Mouse (Mus musculus) intestine, embryonic 14.5 days (tissue): ENCODE measurements around the gene Zdhhc5. TPM values are rescaled to one million over a fixed set of nuclear protein-coding genes. Genes with fewer than 3 reads are reported as not detected.
A peak's percentile ranks its signal among the peaks of the same experiment; 100 is the strongest.

Experiments used
- ATAC-seq: fragments of 200-750 bp; cut with Nextera tagmentation; replicated peaks from 2 replicates; pipeline ENCODE4 v1.8.0; 2017; ENCODE audit warnings: low read depth, moderate number of reproducible peaks, moderate TSS enrichment, moderate library complexity; ENCODE audit not compliant: low FRiP score, low TSS enrichment
- DNase-seq: peaks from one replicate; pipeline ENCODE4 v3.0.0-alpha.2; 2018; ENCODE audit warnings: low spot score
- H3K27ac ChIP-seq: fragments of 300-500 bp; sonication (generic); 2 replicates; pipeline ENCODE4 v1.5.1; 2014; ENCODE audit warnings: low read depth, mild to moderate bottlenecking, control low read depth
- H3K27me3 ChIP-seq: fragments of 300-500 bp; sonication (generic); replicated peaks from 2 replicates; pipeline ENCODE4 v1.6.1; 2014; ENCODE audit warnings: low read length, control low read depth; ENCODE audit not compliant: control insufficient read depth, insufficient read depth
- H3K36me3 ChIP-seq: fragments of 300-500 bp; sonication (generic); 2 replicates; pipeline ENCODE4 v1.6.1; 2014; ENCODE audit warnings: low read length, control low read depth; ENCODE audit not compliant: control insufficient read depth, insufficient read depth
- H3K4me1 ChIP-seq: fragments of 300-500 bp; sonication (generic); replicated peaks from 2 replicates; pipeline ENCODE4 v1.6.1; 2014; ENCODE audit warnings: low read length, control low read depth, mixed read lengths; ENCODE audit not compliant: control insufficient read depth, insufficient read depth
- H3K4me2 ChIP-seq: fragments of 300-500 bp; sonication (generic); 2 replicates; pipeline ENCODE4 v1.6.1; 2014; ENCODE audit warnings: low read length
- H3K4me3 ChIP-seq: fragments of 300-500 bp; sonication (generic); 2 replicates; pipeline ENCODE4 v1.5.1; 2014; ENCODE audit warnings: low read depth, low read length, control low read depth, mixed read lengths
- H3K9ac ChIP-seq: fragments of 300-500 bp; sonication (generic); 2 replicates; pipeline ENCODE4 v1.6.1; 2014; ENCODE audit warnings: mild to moderate bottlenecking, low read length
- H3K9me3 ChIP-seq: fragments of 300-500 bp; sonication (generic); 2 replicates; pipeline ENCODE4 v1.6.1; 2016; ENCODE audit warnings: low read length, control low read depth; ENCODE audit not compliant: control insufficient read depth
- WGBS: fragments of 180-500 bp; shearing (Covaris S2); extraction: QIAGEN DNeasy Blood & Tissue Kit; methylation state at CpG from one replicate; pipeline ENCODE4 v1.1.7; 2014; 5-methylcytosine and 5-hydroxymethylcytosine counted together
- polyA plus RNA-seq: library from polyadenylated mRNA; unstranded; fragments of >200 nt; fragmentation: Nextera tagmentation; extraction: Ambion mirVana; gene quantifications from 2 replicates; pipeline ENCODE4 v1.2.1, GENCODE M21; 2014

Zdhhc5 gene
- 30.0 and 30.7 TPM in 2 replicates for polyA plus RNA-seq

DNA sequence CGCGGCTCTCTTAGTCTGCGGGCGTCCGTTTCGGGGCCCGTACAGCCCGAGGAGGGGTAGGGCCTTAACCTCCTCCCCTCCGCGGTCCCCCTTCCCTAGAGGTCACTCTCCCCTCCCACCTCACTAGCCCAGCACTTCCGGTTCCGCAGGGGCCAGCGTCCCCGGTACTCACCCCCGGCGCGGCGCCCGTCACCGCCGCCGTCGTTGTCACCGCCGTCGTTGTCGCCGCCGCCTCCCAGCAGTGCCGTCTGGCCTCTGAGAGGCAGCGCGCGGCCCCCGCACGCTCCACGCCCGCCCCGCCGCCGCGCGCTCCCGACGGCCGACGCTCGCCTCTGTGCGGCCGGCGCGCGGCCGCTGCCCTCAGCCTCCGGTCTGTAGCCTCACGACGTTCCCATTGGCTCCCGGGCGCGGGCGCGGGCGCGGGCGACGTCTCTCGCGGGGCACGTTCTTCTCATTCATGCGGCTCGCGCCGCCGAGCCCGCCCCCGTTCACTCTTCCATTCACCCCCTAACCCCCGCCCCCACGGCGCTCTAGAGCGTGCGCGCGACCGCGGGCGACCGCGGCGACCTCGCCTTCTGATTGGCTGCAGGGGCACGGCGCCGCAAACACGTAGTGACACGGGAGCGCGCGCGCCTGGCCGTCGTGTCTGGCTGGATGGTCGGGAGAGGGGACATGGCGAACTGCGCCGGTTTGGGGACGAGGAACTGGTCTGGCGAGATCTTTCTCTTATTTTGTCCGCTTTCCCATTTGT is at the start of gene Zdhhc5:
Gene Zdhhc5, minus strand, starts transcription at position 370 of the 751 bp plus-strand sequence.
- Histone ChIP-seq H3K4me1 (peaks cover 8% of the 10 kb centered on the region), H3K27ac (peak within 1 kb of the TSS; percentile 90), H3K27me3 (no peaks in the 10 kb centered on the region), H3K4me3 (peak within 1 kb of the TSS; percentile 88), H3K9ac (peak within 1 kb of the TSS; percentile 89), H3K36me3 (peaks cover 14% of the 10 kb centered on the region), H3K9me3 (no peaks in the 10 kb centered on the region), H3K4me2 (peak within 1 kb of the TSS; percentile 82)
- ATAC-seq, result peak; percentile 96
- under 1% methylated on average over 98 of the region's 107 CpGs for WGBS
- peak; percentile 98 for DNase-seq

GRCm38 (mm10) chr2:84762818-84763217 is 47.8 kb upstream of the Zdhhc5 start:
- Histone ChIP-seq H3K9me3 (no peaks in the 10 kb centered on the region), H3K36me3 (0 out of 2 replicates have a peak, but pooled peaks cover 10% of the 10 kb centered on the region), H3K9ac (no peak overlapping the region), H3K4me2 (no peak overlapping the region), H3K27ac (no peak overlapping the region), H3K4me3 (no peak overlapping the region), H3K4me1 (no peaks in the 10 kb centered on the region), H3K27me3 (no peaks in the 10 kb centered on the region)
- WGBS, result 83% methylated on average over 1 of the region's 1 CpGs
- ATAC-seq, result no peak
- DNase-seq, result no peak

GRCm38 (mm10) chr2:84762295-84762694 is 47.3 kb upstream of the Zdhhc5 start:
- H3K4me1 ChIP-seq, result no peaks in the 10 kb centered on the region
- DNase-seq, result no peak
- H3K27ac ChIP-seq, result no peak overlapping the region
- WGBS, result 62% methylated on average over 4 of the region's 4 CpGs
- no peaks in the 10 kb centered on the region for H3K9me3 ChIP-seq
- no peak overlapping the region for H3K4me3 ChIP-seq
- ATAC-seq, result no peak
- no peak overlapping the region for H3K9ac ChIP-seq
- no peaks in the 10 kb centered on the region for H3K27me3 ChIP-seq
- H3K4me2 ChIP-seq, result no peak overlapping the region
- 0 out of 2 replicates have a peak, but pooled peaks cover 10% of the 10 kb centered on the region for H3K36me3 ChIP-seq

- no peak overlapping the region for H3K9ac ChIP-seq
- H3K36me3 ChIP-seq, result 0 out of 2 replicates have a peak, but pooled peaks cover 5% of the 10 kb centered on the region
- H3K27me3 ChIP-seq, result no peaks in the 10 kb centered on the region
- 91% methylated on average over 1 of the region's 1 CpGs for WGBS
- DNase-seq, result no peak
- H3K27ac ChIP-seq, result no peak overlapping the region
- H3K9me3 ChIP-seq, result no peaks in the 10 kb centered on the region
- ATAC-seq, result no peak
- H3K4me3 ChIP-seq, result no peak overlapping the region
- no peaks in the 10 kb centered on the region for H3K4me1 ChIP-seq
- no peak overlapping the region for H3K4me2 ChIP-seq
These were observed 46.9 kb upstream of the Zdhhc5 start for GRCm38 (mm10) chr2:84761840-84762239.

GRCm38 (mm10) chr2:84761309-84761708 is 46.3 kb upstream of the Zdhhc5 start:
- Histone ChIP-seq H3K4me1 (no peaks in the 10 kb centered on the region), H3K4me2 (no peak overlapping the region), H3K9ac (no peak overlapping the region), H3K9me3 (no peaks in the 10 kb centered on the region), H3K36me3 (0 out of 2 replicates have a peak, but pooled peaks cover 3% of the 10 kb centered on the region), H3K27ac (no peak overlapping the region), H3K27me3 (no peaks in the 10 kb centered on the region), H3K4me3 (no peak overlapping the region)
- DNase-seq, result no peak
- no peak for ATAC-seq
- WGBS, result 80% methylated on average over 3 of the region's 3 CpGs

- H3K4me2 ChIP-seq, result no peak overlapping the region
- DNase-seq (no peak), ATAC-seq (no peak)
- 0 out of 2 replicates have a peak, but pooled peaks cover 3% of the 10 kb centered on the region for H3K36me3 ChIP-seq
- H3K4me1 ChIP-seq, result no peaks in the 10 kb centered on the region
- H3K4me3 ChIP-seq, result no peak overlapping the region
- no peak overlapping the region for H3K9ac ChIP-seq
- WGBS, result 69% methylated on average over 8 of the region's 8 CpGs
- no peak overlapping the region for H3K27ac ChIP-seq
- H3K9me3 ChIP-seq, result no peaks in the 10 kb centered on the region
- no peaks in the 10 kb centered on the region for H3K27me3 ChIP-seq
These were observed 45.8 kb upstream of the Zdhhc5 start for GRCm38 (mm10) chr2:84760777-84761176.

DNA sequence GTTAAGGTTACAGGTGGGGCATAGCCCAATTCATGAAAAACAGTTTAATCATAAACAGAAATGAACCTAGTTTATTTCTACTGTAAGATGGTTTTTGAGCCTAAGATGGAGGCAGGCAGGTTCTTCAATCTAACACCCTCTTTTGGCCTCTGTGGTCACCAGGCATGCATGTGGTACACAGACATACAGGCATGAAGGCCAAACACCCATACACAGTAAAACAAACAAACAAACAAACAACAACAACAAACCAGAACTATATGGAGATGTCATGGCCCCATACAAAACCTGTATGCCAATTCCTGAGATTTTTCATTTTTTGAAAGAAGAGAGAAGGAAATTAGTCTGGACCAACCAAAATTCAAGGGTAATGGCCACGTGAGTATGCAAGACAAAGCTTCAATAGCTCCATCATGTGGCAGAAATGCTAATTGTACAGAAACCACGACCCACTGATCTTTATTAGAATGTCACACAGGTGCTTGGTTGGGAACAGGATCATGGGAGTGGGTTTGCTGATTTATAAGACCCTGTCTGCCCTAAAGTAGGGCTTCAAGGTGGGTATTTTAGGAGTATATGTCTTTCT is 43.7 kb upstream of the Zdhhc5 start:
- H3K4me2 ChIP-seq, result no peak overlapping the region
- no peak overlapping the region for H3K9ac ChIP-seq
- H3K27me3 ChIP-seq, result no peaks in the 10 kb centered on the region
- no peak overlapping the region for H3K4me3 ChIP-seq
- DNase-seq, result no peak
- 0% methylated on average over 2 of the region's 2 CpGs for WGBS
- H3K27ac ChIP-seq, result no peak overlapping the region
- ATAC-seq, result no peak; the same call in 1 of the 2 replicates
- no peaks in the 10 kb centered on the region for H3K9me3 ChIP-seq
- no peaks in the 10 kb centered on the region for H3K36me3 ChIP-seq
- no peaks in the 10 kb centered on the region for H3K4me1 ChIP-seq

- DNase-seq, result no peak
- no peak overlapping the region for H3K4me3 ChIP-seq
- WGBS, result 63% methylated on average over 7 of the region's 7 CpGs
These were observed 42.2 kb upstream of the Zdhhc5 start for GRCm38 (mm10) chr2:84757026-84757682.

More at GRCm38 (mm10) chr2:84757026-84757682, 42.2 kb upstream of the Zdhhc5 start:
- H3K4me2 ChIP-seq, result no peak overlapping the region
- H3K9ac ChIP-seq, result no peak overlapping the region
- no peaks in the 10 kb centered on the region for H3K4me1 ChIP-seq
- no peak for ATAC-seq
- H3K9me3 ChIP-seq, result no peaks in the 10 kb centered on the region
- H3K27me3 ChIP-seq, result no peaks in the 10 kb centered on the region
- H3K27ac ChIP-seq, result no peak overlapping the region
- H3K36me3 ChIP-seq, result no peaks in the 10 kb centered on the region
